14 mouse cellular contexts compared by ENCODE assay signal in the genomic region with DNA sequence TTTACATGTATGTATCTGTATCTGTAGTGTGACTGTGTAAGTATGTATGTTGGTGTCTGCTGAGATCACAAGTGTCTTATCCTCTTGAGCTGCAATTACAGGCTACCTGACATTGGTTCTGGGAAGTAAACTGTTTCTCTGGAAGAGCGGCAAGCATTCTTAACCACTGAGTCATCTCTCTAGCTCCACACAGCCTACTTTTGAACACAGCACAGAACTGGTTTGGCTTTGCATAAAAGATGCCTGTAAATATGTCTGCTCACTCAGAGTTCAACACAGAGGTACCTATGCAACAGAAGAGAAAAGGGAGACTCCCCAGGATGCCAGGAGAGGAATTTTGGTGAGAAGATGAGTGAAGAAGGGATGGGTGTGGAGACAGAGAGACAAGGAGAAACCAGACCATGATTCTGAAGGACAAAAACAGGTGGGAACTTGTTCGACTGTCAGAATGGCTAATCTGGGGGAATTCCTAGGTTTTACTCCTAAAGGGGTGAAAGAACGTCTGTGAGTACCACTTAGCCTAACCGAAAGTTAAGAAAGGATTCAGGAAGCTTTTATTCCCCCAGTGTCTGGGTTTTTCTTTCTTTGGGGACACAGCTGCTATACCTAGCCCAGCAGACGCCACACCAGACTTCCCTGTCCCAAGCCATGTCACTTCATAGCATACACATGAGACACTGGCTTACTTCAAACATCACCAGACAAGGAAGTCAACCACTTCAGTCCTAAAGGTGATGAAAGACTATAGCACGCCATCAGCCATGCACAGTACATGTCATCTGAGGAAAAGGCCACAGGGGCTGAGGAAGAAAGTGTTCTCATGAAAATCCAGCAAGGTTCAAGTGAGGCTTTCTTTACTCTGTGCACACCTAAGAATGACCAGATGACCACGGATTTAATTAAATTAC.
DNase-seq lines count a peak whose midpoint lies in the region; ATAC-seq and TF ChIP-seq lines count a peak whose summit lies in the region.
"Had no signal": no experiment of that assay in that cellular context is flagged by ENCODE, and none has a peak within 500 bp of the region (broad histone marks: within the 10 kb centered on the region; RNA-seq: fewer than 3 reads in every experiment).

No protein-coding gene starts in this region.

- no peak overlapping the region for H3K4me3 ChIP-seq in heart, adult 2 months
- H3K4me3 ChIP-seq in lung, embryonic 14.5 days (ENCODE audit: low read depth, low read length): no peak overlapping the region
- no peak overlapping the region for H3K4me3 ChIP-seq in heart, postnatal 0 days (ENCODE audit: low read depth, low read length)
- H3K4me3 ChIP-seq in stomach, embryonic 15.5 days (replicated peaks): no peak overlapping the region
- H3K4me3 ChIP-seq in hindbrain, postnatal 0 days (ENCODE audit: low read length): no peak overlapping the region

- peaks cover 9% of the 10 kb centered on the region for H3K4me1 ChIP-seq in heart, adult 2 months (ENCODE audit: control insufficient read depth, insufficient read depth, low read length)
- H3K4me1 ChIP-seq in lung, embryonic 14.5 days (ENCODE audit: insufficient read depth): peaks cover 5% of the 10 kb centered on the region; the same call in 1 of the 2 replicates
- peaks cover 25% of the 10 kb centered on the region for H3K4me1 ChIP-seq in heart, postnatal 0 days (ENCODE audit: control insufficient read depth, insufficient read depth)
- 0 out of 2 replicates have a peak, but pooled peaks cover 14% of the 10 kb centered on the region for H3K4me1 ChIP-seq in stomach, embryonic 15.5 days
- H3K4me1 ChIP-seq in hindbrain, postnatal 0 days (ENCODE audit: insufficient read depth, low read length): 0 out of 2 replicates have a peak, but pooled peaks cover 3% of the 10 kb centered on the region

- TF ChIP-seq CTCF in heart, adult 2 months (IDR thresholded peaks at IDR 0.05): no peak
- TF ChIP-seq CTCF in lung, embryonic 14.5 days (IDR thresholded peaks at IDR 0.05; ENCODE audit: low read depth): no peak
- no peak for TF ChIP-seq CTCF in heart, postnatal 0 days (IDR thresholded peaks at IDR 0.05; ENCODE audit: low read depth)
- TF ChIP-seq CTCF in hindbrain, postnatal 0 days (IDR thresholded peaks at IDR 0.05; ENCODE audit: low read depth): no peak

- WGBS in heart, adult 2 months: 65% methylated on average over 7 of the region's 7 CpGs
- 51% methylated on average over 7 of the region's 7 CpGs for WGBS in lung, embryonic 14.5 days
- 40% methylated on average over 7 of the region's 7 CpGs for WGBS in heart, postnatal 0 days
- 58% methylated on average over 7 of the region's 7 CpGs for WGBS in stomach, embryonic 15.5 days
- 83% methylated on average over 7 of the region's 7 CpGs for WGBS in hindbrain, postnatal 0 days

- peak overlapping the region; percentile 47 for H3K27ac ChIP-seq in heart, adult 2 months
- H3K27ac ChIP-seq in lung, embryonic 14.5 days (ENCODE audit: low read depth): 0 out of 2 replicates have a peak overlapping the region, but pooled peaks have one; percentile 47
- H3K27ac ChIP-seq in heart, postnatal 0 days (ENCODE audit: low read depth): peak overlapping the region; percentile 79
- peak overlapping the region; percentile 45; the same call in 1 of the 2 replicates for H3K27ac ChIP-seq in stomach, embryonic 15.5 days
- no peak overlapping the region for H3K27ac ChIP-seq in hindbrain, postnatal 0 days

- H3K27me3 ChIP-seq in heart, adult 2 months (ENCODE audit: control insufficient read depth, insufficient read depth, low read length): no peaks in the 10 kb centered on the region
- H3K27me3 ChIP-seq in lung, embryonic 14.5 days (ENCODE audit: insufficient read depth, low read length): no peaks in the 10 kb centered on the region
- no peaks in the 10 kb centered on the region for H3K27me3 ChIP-seq in heart, postnatal 0 days (ENCODE audit: control insufficient read depth, insufficient read depth, low read length)
- no peaks in the 10 kb centered on the region for H3K27me3 ChIP-seq in stomach, embryonic 15.5 days (replicated peaks)
- H3K27me3 ChIP-seq in hindbrain, postnatal 0 days (ENCODE audit: insufficient read depth, low read length): no peaks in the 10 kb centered on the region

- TF ChIP-seq EP300 in heart, adult 2 months (IDR thresholded peaks at IDR 0.05; ENCODE audit: insufficient read depth, low read depth, low read length): no peak
- no peak for TF ChIP-seq EP300 in heart, postnatal 0 days (IDR thresholded peaks at IDR 0.05; ENCODE audit: low read depth)

- ATAC-seq in lung, embryonic 14.5 days (ENCODE audit: insufficient read depth): peak; percentile 37; the same call in 1 of the 2 replicates
- peak; percentile 43 for ATAC-seq in heart, postnatal 0 days (ENCODE audit: insufficient read depth, low read depth)
- ATAC-seq in stomach, embryonic 15.5 days (ENCODE audit: insufficient read depth, low FRiP score, low read depth): 0 out of 2 replicates have a peak, but pooled peaks have one; percentile 11
- no peak for ATAC-seq in hindbrain, postnatal 0 days
- ATAC-seq: forebrain, embryonic 16.5 days had no signal

- H3K9me3 ChIP-seq in lung, embryonic 14.5 days (ENCODE audit: low read depth, low read length): no peaks in the 10 kb centered on the region
- H3K9me3 ChIP-seq in heart, postnatal 0 days (replicated peaks; ENCODE audit: control insufficient read depth, low read length): no peaks in the 10 kb centered on the region
- H3K9me3 ChIP-seq in stomach, embryonic 15.5 days: no peaks in the 10 kb centered on the region
- no peaks in the 10 kb centered on the region for H3K9me3 ChIP-seq in hindbrain, postnatal 0 days (ENCODE audit: low read length)

- H3K4me2 ChIP-seq in lung, embryonic 14.5 days: no peak overlapping the region
- H3K4me2 ChIP-seq in heart, postnatal 0 days (ENCODE audit: low read depth, low read length): no peak overlapping the region
- H3K4me2 ChIP-seq in stomach, embryonic 15.5 days: no peak overlapping the region
- H3K4me2 ChIP-seq in hindbrain, postnatal 0 days (ENCODE audit: low read depth, low read length): no peak overlapping the region

- no peak for DNase-seq in heart, adult 2 months
- no peak for DNase-seq in heart, adult 9 months (ENCODE audit: low spot score in 2 of 2)
- no peak for DNase-seq in lung, embryonic 14.5 days
- DNase-seq in lung, adult 18-20 months: no peak
- no peak for DNase-seq in heart, postnatal 0 days (ENCODE audit: low spot score)
- DNase-seq in hindbrain, postnatal 0 days (ENCODE audit: low spot score): no peak
- no peak for DNase-seq in right cerebral cortex, postnatal 14 days
- DNase-seq: adrenal gland, postnatal 36 days; cerebellum, adult 11-12 months; midbrain, embryonic 14.5 days; right cerebral cortex, postnatal 25 days; thymus, adult 2 months had no signal

- no peak overlapping the region for H3K9ac ChIP-seq in heart, adult 2 months (ENCODE audit: low read depth, low read length)
- H3K9ac ChIP-seq in lung, embryonic 14.5 days: no peak overlapping the region
- no peak overlapping the region for H3K9ac ChIP-seq in heart, postnatal 0 days (replicated peaks; ENCODE audit: low read depth, low read length)
- H3K9ac ChIP-seq in stomach, embryonic 15.5 days: no peak overlapping the region
- no peak overlapping the region for H3K9ac ChIP-seq in hindbrain, postnatal 0 days (replicated peaks; ENCODE audit: low read length)

- peaks cover 2% of the 10 kb centered on the region; the same call in 1 of the 2 replicates for H3K36me3 ChIP-seq in heart, adult 2 months (ENCODE audit: control insufficient read depth, insufficient read depth, low read length)
- no peaks in the 10 kb centered on the region for H3K36me3 ChIP-seq in lung, embryonic 14.5 days (ENCODE audit: insufficient read depth)
- no peaks in the 10 kb centered on the region for H3K36me3 ChIP-seq in heart, postnatal 0 days (replicated peaks; ENCODE audit: control insufficient read depth, insufficient read depth, low read length)
- no peaks in the 10 kb centered on the region for H3K36me3 ChIP-seq in stomach, embryonic 15.5 days
- H3K36me3 ChIP-seq in hindbrain, postnatal 0 days (ENCODE audit: insufficient read depth, low read length): no peaks in the 10 kb centered on the region

- no peaks in the 10 kb centered on the region for H3K79me2 ChIP-seq in heart, adult 2 months (replicated peaks; ENCODE audit: control insufficient read depth, insufficient read depth, low read length)

- no peak for TF ChIP-seq POLR2A in heart, adult 2 months (IDR thresholded peaks at IDR 0.05; ENCODE audit: insufficient read depth, low read depth, low read length)

- intact Hi-C loops in heart, adult 2 months (cut with DNase I): no loop called here
